ENCODE assay signal across 16 mouse cellular contexts in genomic region chr15:78544041-78544440, GRCm38 (mm10). TPM values are rescaled to one million over a fixed set of nuclear protein-coding genes. Genes with fewer than 3 reads are reported as not detected.
DNase-seq lines count a peak whose midpoint lies in the region; ATAC-seq and TF ChIP-seq lines count a peak whose summit lies in the region.
"Had no signal": no experiment of that assay in that cellular context is flagged by ENCODE, and none has a peak within 500 bp of the region (broad histone marks: within the 10 kb centered on the region; RNA-seq: fewer than 3 reads in every experiment).

No protein-coding gene starts in this region.

- H3K36me3 ChIP-seq in hindbrain, embryonic 15.5 days, result no peaks in the 10 kb centered on the region
- no peaks in the 10 kb centered on the region for H3K36me3 ChIP-seq in liver, postnatal 0 days (replicated peaks; ENCODE audit: insufficient read depth, low read length)
- H3K36me3 ChIP-seq: heart, embryonic 10.5 days; limb, embryonic 12.5 days had no signal

- peak overlapping the region; percentile 96 for H3K27ac ChIP-seq in layer of hippocampus, adult 2 months
- no peak overlapping the region for H3K27ac ChIP-seq in hindbrain, embryonic 15.5 days (replicated peaks)
- H3K27ac ChIP-seq in liver, postnatal 0 days (ENCODE audit: low read depth), result no peak overlapping the region
- H3K27ac ChIP-seq: heart, embryonic 10.5 days; limb, embryonic 12.5 days; liver, embryonic 14.5 days had no signal

- ATAC-seq in hindbrain, embryonic 15.5 days (ENCODE audit: low FRiP score, low read depth), result no peak
- ATAC-seq in liver, postnatal 0 days, result no peak
- ATAC-seq: intestine, postnatal 0 days had no signal

- peak overlapping the region; percentile 60 for H3K4me3 ChIP-seq in layer of hippocampus, adult 2 months
- no peak overlapping the region for H3K4me3 ChIP-seq in hindbrain, embryonic 15.5 days
- H3K4me3 ChIP-seq in liver, postnatal 0 days (ENCODE audit: low read depth, low read length), result no peak overlapping the region
- H3K4me3 ChIP-seq: heart, embryonic 10.5 days; limb, embryonic 12.5 days had no signal

- H3K4me1 ChIP-seq in hindbrain, embryonic 15.5 days (replicated peaks), result peaks cover 29% of the 10 kb centered on the region
- 0 out of 2 replicates have a peak, but pooled peaks cover 9% of the 10 kb centered on the region for H3K4me1 ChIP-seq in liver, postnatal 0 days (ENCODE audit: insufficient read depth)

- no peaks in the 10 kb centered on the region for H3K9me3 ChIP-seq in hindbrain, embryonic 15.5 days
- H3K9me3 ChIP-seq in liver, postnatal 0 days (ENCODE audit: low read length), result no peaks in the 10 kb centered on the region
- H3K9me3 ChIP-seq: heart, embryonic 10.5 days; limb, embryonic 12.5 days had no signal

- 68% methylated on average over 15 of the region's 15 CpGs for WGBS in hindbrain, embryonic 15.5 days
- 74% methylated on average over 15 of the region's 15 CpGs for WGBS in liver, postnatal 0 days (ENCODE audit: insufficient replicate concordance)

- H3K4me2 ChIP-seq in hindbrain, embryonic 15.5 days, result peak overlapping the region; percentile 48
- H3K4me2 ChIP-seq in liver, postnatal 0 days (ENCODE audit: low read depth, low read length), result no peak overlapping the region
- H3K4me2 ChIP-seq: limb, embryonic 12.5 days had no signal

- H3K9ac ChIP-seq in hindbrain, embryonic 15.5 days, result no peak overlapping the region
- no peak overlapping the region for H3K9ac ChIP-seq in liver, postnatal 0 days (replicated peaks)
- H3K9ac ChIP-seq: liver, embryonic 14.5 days had no signal

- TF ChIP-seq CTCF in layer of hippocampus, adult 2 months (conservative IDR thresholded peaks at IDR 0.05), result no peak
- TF ChIP-seq CTCF in liver, postnatal 0 days (IDR thresholded peaks at IDR 0.05; ENCODE audit: low read depth), result no peak

- DNase-seq in cerebellum, adult 11 months, result peak; percentile 37
- no peak for DNase-seq in cerebellum, postnatal 4 days (ENCODE audit: low spot score in 2 of 2)
- no peak for DNase-seq in layer of hippocampus, adult 2 months (ENCODE audit: low spot score in 2 of 2)
- DNase-seq in layer of hippocampus, postnatal 36 days, result no peak
- peak; percentile 51 to 53 for DNase-seq in cerebellum, postnatal 25 days
- DNase-seq in liver, postnatal 0 days, result no peak
- no peak for DNase-seq in ovary, adult 18-20 months (ENCODE audit: low spot score)
- DNase-seq: gastrocnemius, postnatal 25 days; lung, postnatal 10 days had no signal

- no peak for TF ChIP-seq EP300 in liver, postnatal 0 days (IDR thresholded peaks at IDR 0.05; ENCODE audit: low read depth)

- H3K27me3 ChIP-seq in hindbrain, embryonic 15.5 days, result no peaks in the 10 kb centered on the region
- H3K27me3 ChIP-seq in liver, postnatal 0 days (ENCODE audit: insufficient read depth, low read length), result 0 out of 2 replicates have a peak, but pooled peaks cover 4% of the 10 kb centered on the region

RNA-seq across cellular contexts. Expression of gene Sstr3, which starts 0.4 kb away (rescaled TPM):
- total RNA-seq in layer of hippocampus, adult 2 months (2021), result 10 to 100 TPM; 25.2 to 25.8 TPM
- 10 to 100 TPM; 21.6 to 25.1 TPM for total RNA-seq in layer of hippocampus, postnatal 36 days (2021)
- 0.61 and 0.71 TPM in 2 replicates for polyA plus RNA-seq in hindbrain, embryonic 15.5 days (2015; fragmentation: Nextera tagmentation; extraction: Ambion mirVana)
- polyA plus RNA-seq in liver, postnatal 0 days (2015; fragmentation: Nextera tagmentation; extraction: Ambion mirVana), result not detected in 2 replicates
- total RNA-seq: gastrocnemius, postnatal 25 days; heart, postnatal 25 days had no signal
- polyA plus RNA-seq: heart, embryonic 10.5 days had no signal

RNA-seq across cellular contexts. Expression of gene C1qtnf6, which starts 12.8 kb away (rescaled TPM):
- 1 to 10 TPM; 4.5 to 5.2 TPM for total RNA-seq in layer of hippocampus, adult 2 months (2021)
- total RNA-seq in layer of hippocampus, postnatal 36 days (2021), result 1 to 10 TPM; 3.5 to 4.4 TPM
- 8.3 and 9.1 TPM in 2 replicates for polyA plus RNA-seq in hindbrain, embryonic 15.5 days (2015; fragmentation: Nextera tagmentation; extraction: Ambion mirVana)
- polyA plus RNA-seq in liver, postnatal 0 days (2015; fragmentation: Nextera tagmentation; extraction: Ambion mirVana), result 4.3 and 4.4 TPM in 2 replicates

RNA-seq across cellular contexts. Expression of gene Rac2, which starts 28.5 kb away (rescaled TPM):
- 1 to 10 TPM; 2.2 to 3.7 TPM for total RNA-seq in layer of hippocampus, adult 2 months (2021)
- 1 to 10 TPM; 2.0 to 2.7 TPM for total RNA-seq in layer of hippocampus, postnatal 36 days (2021)
- polyA plus RNA-seq in hindbrain, embryonic 15.5 days (2015; fragmentation: Nextera tagmentation; extraction: Ambion mirVana), result 5.4 and 5.6 TPM in 2 replicates
- 120 and 127 TPM in 2 replicates for polyA plus RNA-seq in liver, postnatal 0 days (2015; fragmentation: Nextera tagmentation; extraction: Ambion mirVana)

RNA-seq across cellular contexts. Expression of gene Il2rb, which starts 49.0 kb away (rescaled TPM):
- under 1 TPM in 1 of 2 experiments, not detected in 1; 0.20 TPM for total RNA-seq in layer of hippocampus, adult 2 months (2021)
- under 1 TPM; 0.17 to 0.18 TPM for total RNA-seq in layer of hippocampus, postnatal 36 days (2021)
- polyA plus RNA-seq in hindbrain, embryonic 15.5 days (2015; fragmentation: Nextera tagmentation; extraction: Ambion mirVana), result 0.22 and 0.26 TPM in 2 replicates
- 2.0 and 2.1 TPM in 2 replicates for polyA plus RNA-seq in liver, postnatal 0 days (2015; fragmentation: Nextera tagmentation; extraction: Ambion mirVana)
- total RNA-seq: gastrocnemius, postnatal 25 days had no signal
- polyA plus RNA-seq: heart, embryonic 10.5 days; neural tube, embryonic 11.5 days had no signal

RNA-seq across cellular contexts. Expression of gene Cyth4, which starts 52.8 kb away (rescaled TPM):
- 10 to 100 TPM; 24.7 to 25.2 TPM for total RNA-seq in layer of hippocampus, adult 2 months (2021)
- 10 to 100 TPM; 22.2 to 23.7 TPM for total RNA-seq in layer of hippocampus, postnatal 36 days (2021)
- polyA plus RNA-seq in hindbrain, embryonic 15.5 days (2015; fragmentation: Nextera tagmentation; extraction: Ambion mirVana), result 6.7 and 7.0 TPM in 2 replicates
- 11.5 and 13.3 TPM in 2 replicates for polyA plus RNA-seq in liver, postnatal 0 days (2015; fragmentation: Nextera tagmentation; extraction: Ambion mirVana)

Comparison
In these comparisons a context has a peak if more than half of its experiments do, and no peak if none do; other contexts are left out.
1. DNase-seq: peak in cerebellum, adult 11 months (single experiment) and cerebellum, postnatal 25 days (2 of 2); none in cerebellum, postnatal 4 days (0 of 2), layer of hippocampus, adult 2 months (0 of 2), layer of hippocampus, postnatal 36 days (0 of 2), liver, postnatal 0 days (single experiment) and ovary, adult 18-20 months (single experiment).